8 mouse cellular contexts compared by ENCODE assay signal in genomic region chr11:79023342-79023741, GRCm38 (mm10). TPM values are rescaled to one million over a fixed set of nuclear protein-coding genes. Genes with fewer than 3 reads are reported as not detected.
DNase-seq lines count a peak whose midpoint lies in the region; ATAC-seq and TF ChIP-seq lines count a peak whose summit lies in the region.

No protein-coding gene starts in this region.

- 0 out of 2 replicates have a peak overlapping the region, but pooled peaks have one; percentile 21 for H3K27ac ChIP-seq in intestine, postnatal 0 days (ENCODE audit: low read depth, low read length)
- H3K27ac ChIP-seq in forebrain, postnatal 0 days (ENCODE audit: low read depth, low read length), result no peak overlapping the region

- H3K4me1 ChIP-seq in intestine, postnatal 0 days (replicated peaks; ENCODE audit: control insufficient read depth, insufficient read depth, low read length), result 0 out of 2 replicates have a peak, but pooled peaks cover 3% of the 10 kb centered on the region
- no peaks in the 10 kb centered on the region for H3K4me1 ChIP-seq in forebrain, postnatal 0 days (ENCODE audit: insufficient read depth)

- H3K9ac ChIP-seq in intestine, postnatal 0 days (ENCODE audit: low read depth, low read length), result no peak overlapping the region
- no peak overlapping the region for H3K9ac ChIP-seq in forebrain, postnatal 0 days

- H3K36me3 ChIP-seq in intestine, postnatal 0 days (ENCODE audit: control insufficient read depth, insufficient read depth), result peaks cover 95% of the 10 kb centered on the region
- H3K36me3 ChIP-seq in splenic B cell, adult 2 months (ENCODE audit: control insufficient read depth, insufficient read depth, low read length, poor library complexity, severe bottlenecking), result peaks cover 4% of the 10 kb centered on the region; the same call in 1 of the 2 replicates
- peaks cover 50% of the 10 kb centered on the region for H3K36me3 ChIP-seq in forebrain, postnatal 0 days (ENCODE audit: insufficient read depth)

- peak; percentile 71 for DNase-seq in A20 (ENCODE audit: low read depth, low spot score)
- peak; percentile 72 for DNase-seq in embryo, embryonic 10.5 days (ENCODE audit: low spot score)
- DNase-seq in lung, adult 18-20 months, result peak; percentile 37 to 54
- DNase-seq in splenic B cell, adult 2 months (ENCODE audit: low read depth, low spot score), result peak; percentile 79
- no peak for DNase-seq in frontal cortex, postnatal 36 days (ENCODE audit: low spot score in 2 of 2)
- DNase-seq in forebrain, postnatal 0 days, result no peak
- no peak for DNase-seq in gastrocnemius, adult 18-20 months (ENCODE audit: low spot score)

- H3K4me2 ChIP-seq in intestine, postnatal 0 days (replicated peaks; ENCODE audit: low read depth), result 0 out of 2 replicates have a peak overlapping the region, but pooled peaks have one; percentile 21
- H3K4me2 ChIP-seq in forebrain, postnatal 0 days (ENCODE audit: low read depth), result no peak overlapping the region

- no peaks in the 10 kb centered on the region for H3K27me3 ChIP-seq in intestine, postnatal 0 days (replicated peaks; ENCODE audit: control insufficient read depth, insufficient read depth, low read length)
- no peaks in the 10 kb centered on the region for H3K27me3 ChIP-seq in splenic B cell, adult 2 months (ENCODE audit: control insufficient read depth, insufficient read depth, low read length, poor library complexity, severe bottlenecking)
- no peaks in the 10 kb centered on the region for H3K27me3 ChIP-seq in forebrain, postnatal 0 days (ENCODE audit: insufficient read depth, low read length)

- no peaks in the 10 kb centered on the region for H3K9me3 ChIP-seq in intestine, postnatal 0 days (ENCODE audit: control insufficient read depth)
- H3K9me3 ChIP-seq in forebrain, postnatal 0 days (ENCODE audit: low read length), result no peaks in the 10 kb centered on the region

- no peak overlapping the region for H3K4me3 ChIP-seq in intestine, postnatal 0 days (ENCODE audit: low read depth, low read length)
- H3K4me3 ChIP-seq in forebrain, postnatal 0 days (ENCODE audit: low read depth, low read length), result no peak overlapping the region

- 44% methylated on average over 7 of the region's 7 CpGs for WGBS in intestine, postnatal 0 days
- WGBS in forebrain, postnatal 0 days, result 65% methylated on average over 7 of the region's 7 CpGs

- 0 out of 2 replicates have a peak, but pooled peaks have one; percentile 7 for ATAC-seq in intestine, postnatal 0 days
- ATAC-seq in forebrain, postnatal 0 days, result no peak

- TF ChIP-seq CTCF in intestine, postnatal 0 days (IDR thresholded peaks at IDR 0.05; ENCODE audit: low read depth), result no peak
- TF ChIP-seq CTCF in forebrain, postnatal 0 days (IDR thresholded peaks at IDR 0.05; ENCODE audit: low read depth), result no peak

RNA-seq across cellular contexts. Expression of gene Lgals9, which starts 38.6 kb away (rescaled TPM):
- 526 and 586 TPM in 2 replicates for polyA plus RNA-seq in intestine, postnatal 0 days (2015; fragmentation: Nextera tagmentation; extraction: Ambion mirVana)
- 8.6 and 13.9 TPM in 2 replicates for total RNA-seq in forebrain, postnatal 0 days (2014; rRNA removed)
- polyA plus RNA-seq in forebrain, postnatal 0 days (2015; fragmentation: Nextera tagmentation; extraction: Ambion mirVana), result 20.5 and 21.7 TPM in 2 replicates
- total RNA-seq in gastrocnemius, adult 18-20 months (2021), result 1 to 10 TPM; 6.0 to 9.3 TPM

Comparison
In these comparisons a context has a peak if more than half of its experiments do, and no peak if none do; other contexts are left out.
1. DNase-seq: peak in A20 (single experiment), embryo, embryonic 10.5 days (single experiment), lung, adult 18-20 months (2 of 2) and splenic B cell, adult 2 months (single experiment); none in frontal cortex, postnatal 36 days (0 of 2), forebrain, postnatal 0 days (single experiment) and gastrocnemius, adult 18-20 months (single experiment).